Comparison of ENCODE assay signal across 27 mouse cellular contexts in genomic region chr13:95255083-95255482, GRCm38 (mm10). TPM values are rescaled to one million over a fixed set of nuclear protein-coding genes. Genes with fewer than 3 reads are reported as not detected.
DNase-seq lines count a peak whose midpoint lies in the region; ATAC-seq and TF ChIP-seq lines count a peak whose summit lies in the region.
"Had no signal": no experiment of that assay in that cellular context is flagged by ENCODE, and none has a peak within 500 bp of the region (broad histone marks: within the 10 kb centered on the region; RNA-seq: fewer than 3 reads in every experiment).

No protein-coding gene starts in this region.

- H3K4me1 ChIP-seq in embryonic fibroblast, embryonic 13.5 days (ENCODE audit: control insufficient read depth, insufficient read depth, low read length) = peaks cover 10% of the 10 kb centered on the region
- peaks cover 6% of the 10 kb centered on the region; the same call in 1 of the 2 replicates for H3K4me1 ChIP-seq in intestine, postnatal 0 days (replicated peaks; ENCODE audit: control insufficient read depth, insufficient read depth, low read length)

- no peaks in the 10 kb centered on the region for H3K9me3 ChIP-seq in intestine, postnatal 0 days (ENCODE audit: control insufficient read depth)
- H3K9me3 ChIP-seq: embryonic facial prominence, embryonic 12.5 days; embryonic facial prominence, embryonic 15.5 days; forebrain, embryonic 10.5 days; forebrain, embryonic 13.5 days; heart, embryonic 12.5 days; heart, embryonic 15.5 days had no signal

- TF ChIP-seq CTCF in embryonic fibroblast, embryonic 13.5 days (IDR thresholded peaks at IDR 0.05; ENCODE audit: borderline replicate concordance, insufficient read depth, low read length) = no peak
- TF ChIP-seq CTCF in intestine, postnatal 0 days (IDR thresholded peaks at IDR 0.05; ENCODE audit: low read depth) = no peak

- DNase-seq in 3T3-L1 (ENCODE audit: low read depth, low spot score) = peak; percentile 29
- no peak for DNase-seq in gastrocnemius, postnatal 4 days (ENCODE audit: low spot score in 2 of 2)
- DNase-seq in kidney, adult 9 months = no peak
- DNase-seq: adrenal gland, adult 8-10 months; adrenal gland, postnatal 25 days; cerebellum, adult 18-20 months; cerebellum, adult 9-10 months; cerebellum, postnatal 14 days; gastrocnemius, postnatal 10 days; gastrocnemius, postnatal 36 days; heart, postnatal 10 days; heart, postnatal 4 days; kidney, adult 2 months had no signal

- no peak overlapping the region for H3K4me3 ChIP-seq in embryonic fibroblast, embryonic 13.5 days (ENCODE audit: insufficient read depth, low read length)
- no peak overlapping the region for H3K4me3 ChIP-seq in intestine, postnatal 0 days (ENCODE audit: low read depth, low read length)
- H3K4me3 ChIP-seq: embryonic facial prominence, embryonic 12.5 days; embryonic facial prominence, embryonic 15.5 days; forebrain, embryonic 10.5 days; forebrain, embryonic 13.5 days; heart, embryonic 12.5 days; heart, embryonic 15.5 days had no signal

- H3K9ac ChIP-seq in intestine, postnatal 0 days (ENCODE audit: low read depth, low read length) = no peak overlapping the region
- H3K9ac ChIP-seq: embryonic facial prominence, embryonic 12.5 days; embryonic facial prominence, embryonic 15.5 days; forebrain, embryonic 13.5 days; heart, embryonic 12.5 days; heart, embryonic 15.5 days; hindbrain, embryonic 14.5 days had no signal

- H3K36me3 ChIP-seq in intestine, postnatal 0 days (ENCODE audit: control insufficient read depth, insufficient read depth) = no peaks in the 10 kb centered on the region
- H3K36me3 ChIP-seq: embryonic facial prominence, embryonic 12.5 days; embryonic facial prominence, embryonic 15.5 days; forebrain, embryonic 10.5 days; heart, embryonic 12.5 days; heart, embryonic 15.5 days had no signal

- peak; percentile 90 for ATAC-seq in intestine, postnatal 0 days
- no peak for ATAC-seq in erythroblast, adult 5-6 weeks (replicated peaks; ENCODE audit: low FRiP score, poor library complexity, severe bottlenecking)
- ATAC-seq: CD4-positive, CD25-positive, alpha-beta regulatory T cell, adult 4 months; forebrain, embryonic 13.5 days; forebrain, embryonic 16.5 days; hindbrain, postnatal 0 days; inflammation-experienced regulatory T-cells, adult 6 months had no signal

- WGBS in intestine, postnatal 0 days = 32% methylated on average over 3 of the region's 3 CpGs

- H3K27me3 ChIP-seq in intestine, postnatal 0 days (replicated peaks; ENCODE audit: control insufficient read depth, insufficient read depth, low read length) = 0 out of 2 replicates have a peak, but pooled peaks cover 1% of the 10 kb centered on the region

- no peak for TF ChIP-seq POLR2A in embryonic fibroblast, embryonic 13.5 days (IDR thresholded peaks at IDR 0.05; ENCODE audit: low read depth, low read length)

- peak overlapping the region; percentile 80 for H3K27ac ChIP-seq in embryonic fibroblast, embryonic 13.5 days (ENCODE audit: insufficient read depth, low read length)
- peak overlapping the region; percentile 54 for H3K27ac ChIP-seq in intestine, postnatal 0 days (ENCODE audit: low read depth, low read length)
- H3K27ac ChIP-seq: embryonic facial prominence, embryonic 12.5 days; embryonic facial prominence, embryonic 15.5 days; forebrain, embryonic 10.5 days; forebrain, embryonic 13.5 days; heart, embryonic 15.5 days; hindbrain, embryonic 14.5 days; hindbrain, postnatal 0 days had no signal

- H3K4me2 ChIP-seq in intestine, postnatal 0 days (replicated peaks; ENCODE audit: low read depth) = peak overlapping the region; percentile 18
- H3K4me2 ChIP-seq: embryonic facial prominence, embryonic 12.5 days; embryonic facial prominence, embryonic 15.5 days; forebrain, embryonic 13.5 days; heart, embryonic 12.5 days; heart, embryonic 15.5 days; hindbrain, embryonic 14.5 days had no signal

RNA-seq across cellular contexts. Expression of gene Pde8b, which starts 4.9 kb away (rescaled TPM):
- polyA plus RNA-seq in embryonic fibroblast, embryonic 13.5 days (2011; ENCODE audit: insufficient read length, low read depth, missing spikeins) = 21.7 and 44.1 TPM in 2 replicates
- polyA plus RNA-seq in intestine, postnatal 0 days (2015; fragmentation: Nextera tagmentation; extraction: Ambion mirVana) = 6.2 and 6.9 TPM in 2 replicates
- 1 to 10 TPM; 4.0 to 4.4 TPM for total RNA-seq in gastrocnemius, postnatal 4 days (2021)
- total RNA-seq in erythroblast, adult 5-6 weeks (2015; ENCODE audit: low replicate concordance) = 1.5 TPM in 1 of 2 replicates, not detected in the other
- 0.26 TPM in 1 of 2 replicates, not detected in the other for total RNA-seq in erythroblast, adult 5-6 weeks (2017; ENCODE audit: low replicate concordance)
